Mouse (Mus musculus): ENCODE results near the gene Acad8.

Acad8 gene

DNA sequence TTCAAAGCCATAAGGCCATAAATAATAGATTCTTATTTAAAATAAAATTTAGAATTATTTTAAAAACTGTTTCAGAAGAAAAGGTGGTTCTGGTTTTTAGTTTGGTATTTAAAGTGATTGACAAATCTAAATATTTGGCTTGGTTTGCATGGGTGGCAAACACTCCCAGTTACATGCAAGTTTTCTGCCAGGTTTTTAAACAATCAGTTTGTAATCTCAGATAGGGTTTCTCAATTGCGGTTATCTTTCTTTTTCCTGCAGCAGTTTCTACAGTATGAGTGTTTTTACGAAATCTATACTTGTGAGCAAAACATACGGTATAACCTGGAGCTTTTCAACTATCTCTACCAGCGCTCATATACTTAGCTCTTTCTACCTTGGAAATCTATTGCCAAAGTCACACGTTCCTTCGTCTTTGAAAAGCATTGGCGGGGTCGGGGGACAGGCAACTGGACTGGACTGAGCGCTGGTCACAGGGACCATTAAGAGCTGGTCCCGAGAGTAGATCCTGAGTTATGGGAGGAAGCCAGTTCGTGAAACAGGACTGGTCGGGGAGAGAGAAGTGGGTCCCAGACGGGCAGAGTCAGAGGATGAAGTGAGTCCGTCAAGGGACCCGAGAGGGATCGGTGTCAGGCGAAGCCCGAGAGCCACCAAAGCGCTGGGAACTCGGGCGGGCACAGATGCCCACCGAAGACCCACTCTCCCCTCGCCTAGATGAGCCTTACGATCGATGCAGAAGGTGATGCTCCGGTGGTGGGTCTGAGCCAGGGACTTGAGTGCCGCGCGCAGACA, 501 bp downstream of the Acad8 start:
- Histone ChIP-seq H3K27me3 (ENCODE audit: control insufficient read depth, insufficient read depth, low read length, poor library complexity, severe bottlenecking) (no peaks in the 10 kb centered on the region), H3K36me3 (ENCODE audit: control insufficient read depth, insufficient read depth, low read length, poor library complexity, severe bottlenecking) (no peaks in the 10 kb centered on the region)
- DNase-seq (ENCODE audit: low read depth, low spot score): no peak

DNA sequence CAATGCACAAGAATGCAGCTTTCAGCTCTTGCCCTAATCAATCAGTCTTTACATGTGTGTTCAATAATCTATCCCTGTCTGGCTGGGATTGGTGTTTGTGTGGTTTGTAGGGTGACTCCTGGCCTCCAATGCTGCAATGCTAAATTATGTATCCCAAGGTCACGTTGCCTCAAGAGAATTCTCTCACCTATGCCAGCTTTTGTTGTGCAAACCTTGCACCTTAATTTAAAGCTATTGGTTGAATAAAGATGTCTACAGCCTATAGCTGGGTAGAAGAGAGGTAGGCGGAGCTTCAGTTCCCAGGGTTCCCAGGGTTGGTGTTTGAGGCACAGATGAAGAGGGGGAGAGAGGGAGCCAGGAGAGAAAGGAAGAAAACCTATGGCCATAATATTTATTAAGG, 1.9 kb downstream of the Acad8 start:
- no peaks in the 10 kb centered on the region for H3K27me3 ChIP-seq (ENCODE audit: control insufficient read depth, insufficient read depth, low read length, poor library complexity, severe bottlenecking)
- H3K36me3 ChIP-seq (ENCODE audit: control insufficient read depth, insufficient read depth, low read length, poor library complexity, severe bottlenecking): no peaks in the 10 kb centered on the region

DNA sequence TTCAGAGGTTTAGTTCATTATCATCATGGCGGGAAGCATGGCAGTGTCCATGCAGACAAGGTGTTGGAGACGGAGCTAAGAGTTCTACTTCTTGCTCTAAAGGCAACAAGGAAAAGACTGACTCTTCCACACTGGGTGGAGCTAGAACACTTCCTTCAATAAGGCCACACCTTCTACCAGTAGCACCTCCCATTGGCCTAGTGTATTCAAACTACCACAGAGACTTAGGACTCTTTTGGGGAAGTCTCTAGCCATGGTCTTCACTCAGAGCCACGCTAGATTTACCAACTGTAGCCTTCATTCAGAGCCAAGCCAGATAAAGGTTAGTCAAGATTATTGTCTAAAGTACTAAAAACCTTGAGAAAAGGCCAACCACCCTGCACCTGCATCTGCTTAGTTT, 2.3 kb downstream of the Acad8 start:
- Histone ChIP-seq H3K36me3 (ENCODE audit: control insufficient read depth, insufficient read depth, low read length, poor library complexity, severe bottlenecking) (no peaks in the 10 kb centered on the region), H3K27me3 (ENCODE audit: control insufficient read depth, insufficient read depth, low read length, poor library complexity, severe bottlenecking) (no peaks in the 10 kb centered on the region)
- peak; percentile 36 for DNase-seq (ENCODE audit: low read depth, low spot score)

More for the DNA sequence above, 1.9 kb downstream of the Acad8 start:
- DNase-seq (ENCODE audit: low read depth, low spot score): no peak

DNA sequence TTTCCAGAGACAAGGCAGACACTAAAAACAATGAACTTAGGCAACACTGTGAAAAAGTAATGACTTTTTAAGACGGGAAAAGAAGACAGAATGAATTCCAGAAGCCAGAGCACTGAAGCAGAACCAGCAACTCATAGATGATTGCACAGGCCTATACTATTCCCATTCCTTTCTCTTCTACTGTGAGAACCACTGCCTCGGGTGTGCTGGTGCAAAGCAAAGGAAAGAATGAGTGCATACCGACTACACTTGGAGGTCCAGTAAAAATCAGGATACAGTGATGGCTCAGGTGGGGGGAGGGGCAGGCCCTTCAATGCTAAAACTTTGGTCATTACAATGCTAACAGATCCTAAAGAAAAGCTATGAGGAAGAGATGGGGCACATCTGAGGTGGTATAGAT, 5.5 kb downstream of the Acad8 start:
- no peaks in the 10 kb centered on the region for H3K27me3 ChIP-seq (ENCODE audit: control insufficient read depth, insufficient read depth, low read length, poor library complexity, severe bottlenecking)
- DNase-seq (ENCODE audit: low read depth, low spot score): no peak
- H3K36me3 ChIP-seq (ENCODE audit: control insufficient read depth, insufficient read depth, low read length, poor library complexity, severe bottlenecking): no peaks in the 10 kb centered on the region

DNA sequence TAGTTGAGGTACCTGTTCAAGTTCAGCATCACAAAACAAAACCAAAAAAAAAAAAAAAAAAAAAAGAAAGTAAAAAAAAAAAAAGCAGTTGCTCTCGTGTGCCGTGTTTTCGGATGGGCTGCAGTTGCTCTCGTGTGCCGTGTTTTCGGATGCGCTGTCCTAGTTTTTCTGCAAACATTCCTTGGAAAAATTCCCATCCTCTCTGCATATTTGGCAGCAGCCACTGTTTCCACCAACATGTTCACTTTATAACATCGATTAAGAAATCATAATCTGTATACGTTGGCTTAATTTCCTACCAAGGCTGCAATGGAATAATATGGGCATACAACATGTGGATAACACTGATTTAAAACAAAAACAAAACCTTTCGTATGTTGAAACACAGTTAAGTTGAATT, 6.2 kb downstream of the Acad8 start:
- no peak for DNase-seq (ENCODE audit: low read depth, low spot score)
- no peaks in the 10 kb centered on the region for H3K27me3 ChIP-seq (ENCODE audit: control insufficient read depth, insufficient read depth, low read length, poor library complexity, severe bottlenecking)
- no peaks in the 10 kb centered on the region for H3K36me3 ChIP-seq (ENCODE audit: control insufficient read depth, insufficient read depth, low read length, poor library complexity, severe bottlenecking)

DNA sequence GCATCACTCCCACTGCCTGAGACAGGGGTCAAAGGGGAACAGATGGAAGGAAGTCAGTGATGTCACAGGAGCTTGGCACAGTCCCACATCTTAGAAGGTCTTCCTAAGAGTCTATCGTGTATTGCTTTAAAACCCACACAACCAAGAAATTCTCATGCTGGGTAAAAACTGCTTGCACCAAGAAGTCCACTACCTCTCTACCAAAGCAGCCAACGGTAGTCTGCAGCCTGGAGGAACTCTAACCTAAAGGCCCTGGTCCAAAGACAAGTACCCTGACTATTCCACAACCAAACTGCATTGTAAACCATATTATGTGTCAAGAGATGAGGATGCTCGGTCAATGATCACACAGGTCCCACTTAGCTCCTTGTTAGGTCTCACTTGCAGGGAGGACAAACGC, 9.2 kb downstream of the Acad8 start:
- Histone ChIP-seq H3K36me3 (ENCODE audit: control insufficient read depth, insufficient read depth, low read length, poor library complexity, severe bottlenecking) (no peaks in the 10 kb centered on the region), H3K27me3 (ENCODE audit: control insufficient read depth, insufficient read depth, low read length, poor library complexity, severe bottlenecking) (no peaks in the 10 kb centered on the region)
- no peak for DNase-seq (ENCODE audit: low read depth, low spot score)

DNA sequence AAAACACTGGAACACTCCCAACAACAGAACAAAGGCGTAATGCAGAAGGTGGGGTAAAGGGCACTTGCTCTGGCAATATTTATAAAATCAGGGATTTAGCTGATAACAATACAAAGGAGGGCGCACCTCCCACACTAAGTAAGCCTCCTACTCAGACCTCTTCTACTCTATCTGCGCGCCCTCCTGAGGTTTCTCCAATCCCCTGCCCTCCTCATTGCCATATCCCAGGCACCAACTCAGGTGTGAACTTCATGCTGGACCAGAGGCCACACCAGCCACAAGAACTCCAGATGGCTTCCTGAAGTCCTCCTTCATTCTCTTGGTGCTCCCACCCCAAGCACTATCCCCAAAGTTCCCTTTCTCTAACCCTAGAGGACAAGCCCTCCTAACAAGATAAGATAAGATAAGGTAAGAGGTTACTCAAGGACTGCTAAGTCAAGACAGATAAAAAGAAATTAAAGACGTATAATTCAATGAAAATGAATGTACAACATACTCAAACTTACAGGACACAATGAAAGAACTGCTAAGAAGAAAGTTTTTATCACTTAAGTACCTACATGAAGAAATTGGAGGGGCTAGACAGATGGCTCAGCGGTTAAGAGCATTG, 13.6 kb downstream of the Acad8 start:
- DNase-seq (ENCODE audit: low read depth, low spot score): no peak
- H3K27me3 ChIP-seq (ENCODE audit: control insufficient read depth, insufficient read depth, low read length, poor library complexity, severe bottlenecking): no peaks in the 10 kb centered on the region; the same call in 1 of the 2 replicates
- no peaks in the 10 kb centered on the region for H3K36me3 ChIP-seq (ENCODE audit: control insufficient read depth, insufficient read depth, low read length, poor library complexity, severe bottlenecking)

DNA sequence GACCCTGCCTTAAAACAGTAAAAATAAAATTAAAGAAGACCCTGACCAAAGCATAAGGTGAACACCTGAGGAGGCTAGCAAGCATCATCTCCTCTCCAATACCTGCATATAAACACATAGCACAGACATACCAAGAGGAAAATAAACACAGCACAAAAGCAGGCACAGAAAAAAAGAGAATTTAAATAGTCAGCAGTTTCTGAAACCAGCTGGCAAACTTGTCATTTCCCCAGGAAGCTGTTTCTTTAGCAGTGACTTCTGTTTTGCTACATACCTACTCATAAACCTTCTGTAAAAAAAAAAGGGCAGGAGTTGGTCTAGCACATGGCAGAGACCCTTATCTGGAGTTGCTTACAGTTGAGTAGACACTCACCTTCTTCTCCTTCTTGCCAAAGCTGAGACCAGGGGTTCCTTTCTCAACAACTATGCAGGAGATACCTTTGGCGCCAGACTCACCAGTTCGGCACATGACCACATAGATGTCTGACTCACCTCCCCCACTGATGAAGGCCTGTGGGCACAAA, 14.2 kb downstream of the Acad8 start:
- DNase-seq (ENCODE audit: low read depth, low spot score): no peak
- Histone ChIP-seq H3K27me3 (ENCODE audit: control insufficient read depth, insufficient read depth, low read length, poor library complexity, severe bottlenecking) (no peaks in the 10 kb centered on the region; the same call in 1 of the 2 replicates), H3K36me3 (ENCODE audit: control insufficient read depth, insufficient read depth, low read length, poor library complexity, severe bottlenecking) (no peaks in the 10 kb centered on the region)

DNA sequence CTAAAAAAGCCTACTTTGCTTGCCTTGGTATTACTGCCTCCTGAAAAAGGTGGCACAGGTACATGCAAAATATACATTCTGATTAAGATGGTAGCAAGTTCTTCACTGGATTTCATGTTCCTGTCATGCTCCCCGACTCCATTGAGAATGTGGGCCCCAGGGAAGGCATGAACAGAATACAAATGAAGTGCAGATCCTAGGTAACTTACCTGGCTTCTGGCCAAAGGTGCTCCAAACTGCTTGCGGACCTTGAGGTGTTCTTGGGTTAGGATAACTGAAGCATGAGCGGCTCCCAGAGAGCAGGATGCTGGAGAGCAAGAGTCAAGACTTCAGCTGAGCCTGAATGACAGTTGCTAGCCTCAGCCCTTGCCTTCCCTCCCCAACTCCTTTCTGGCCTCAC, 20.6 kb downstream of the Acad8 start:
- H3K36me3 ChIP-seq (ENCODE audit: control insufficient read depth, insufficient read depth, low read length, poor library complexity, severe bottlenecking): no peaks in the 10 kb centered on the region
- H3K27me3 ChIP-seq (ENCODE audit: control insufficient read depth, insufficient read depth, low read length, poor library complexity, severe bottlenecking): no peaks in the 10 kb centered on the region
- no peak for DNase-seq (ENCODE audit: low read depth, low spot score)

DNA sequence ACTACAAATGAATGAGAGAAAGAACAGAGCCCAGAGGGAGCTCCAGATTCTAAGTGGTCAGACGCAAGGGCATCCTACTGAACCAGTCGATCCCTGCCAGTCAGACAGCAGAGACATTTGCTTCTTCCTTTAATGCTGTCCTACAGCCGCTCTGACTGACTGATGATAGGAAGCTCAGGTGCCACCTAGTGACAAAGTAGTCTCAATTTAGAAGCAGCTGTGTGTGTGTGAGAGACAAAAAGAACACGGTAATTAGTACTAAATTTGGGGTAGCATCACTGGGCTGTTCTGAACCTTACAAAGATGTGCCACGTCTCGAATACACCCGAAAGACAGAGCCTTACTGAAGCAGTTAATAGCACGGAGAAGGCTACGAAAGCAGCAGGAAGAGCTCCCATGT, 21.6 kb downstream of the Acad8 start:
- Histone ChIP-seq H3K27me3 (ENCODE audit: control insufficient read depth, insufficient read depth, low read length, poor library complexity, severe bottlenecking) (no peaks in the 10 kb centered on the region), H3K36me3 (ENCODE audit: control insufficient read depth, insufficient read depth, low read length, poor library complexity, severe bottlenecking) (no peaks in the 10 kb centered on the region)
- DNase-seq (ENCODE audit: low read depth, low spot score): no peak

DNA sequence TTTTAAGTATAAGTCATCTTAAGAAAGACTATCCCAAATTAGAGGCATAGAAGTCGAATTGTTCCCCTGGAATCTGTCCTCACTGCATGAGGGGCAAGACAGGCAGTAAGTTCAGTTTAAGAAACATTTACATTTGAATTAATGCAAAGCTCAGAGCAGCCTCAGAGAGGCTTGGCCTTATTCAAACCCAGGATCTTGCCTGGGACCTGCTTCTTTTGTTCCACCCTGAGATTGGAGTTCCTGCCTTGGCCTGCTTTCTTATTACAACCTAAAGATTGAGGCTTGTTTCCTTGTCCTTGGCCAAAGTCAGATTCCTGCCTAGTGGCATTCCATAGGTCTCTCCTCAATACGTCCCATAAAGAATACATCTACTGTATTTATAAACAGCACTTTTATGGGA, 51.6 kb downstream of the Acad8 start:
- Histone ChIP-seq H3K27me3 (ENCODE audit: control insufficient read depth, insufficient read depth, low read length, poor library complexity, severe bottlenecking) (no peaks in the 10 kb centered on the region), H3K36me3 (ENCODE audit: control insufficient read depth, insufficient read depth, low read length, poor library complexity, severe bottlenecking) (no peaks in the 10 kb centered on the region)
- no peak for DNase-seq (ENCODE audit: low read depth, low spot score)

DNA sequence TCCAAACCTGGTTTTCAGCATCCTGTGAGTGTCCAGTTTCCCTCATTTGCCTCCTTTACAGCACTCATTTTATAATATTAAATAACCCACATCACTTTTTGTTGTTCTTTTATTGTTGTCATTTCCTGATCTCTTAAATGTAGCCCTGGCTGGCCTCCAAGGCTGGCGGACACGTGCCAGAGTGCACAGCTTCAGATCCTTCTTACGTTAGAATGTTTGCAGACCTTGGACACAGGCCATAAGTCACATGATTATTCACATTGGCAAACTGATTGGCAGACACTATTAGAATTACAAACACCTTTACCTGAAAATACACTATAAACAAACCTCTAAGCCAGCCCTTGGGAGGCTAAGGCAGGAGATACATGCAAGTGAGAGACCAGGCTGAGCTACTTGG, 75.2 kb downstream of the Acad8 start:
- no peaks in the 10 kb centered on the region for H3K36me3 ChIP-seq (ENCODE audit: control insufficient read depth, insufficient read depth, low read length, poor library complexity, severe bottlenecking)
- H3K27me3 ChIP-seq (ENCODE audit: control insufficient read depth, insufficient read depth, low read length, poor library complexity, severe bottlenecking): no peaks in the 10 kb centered on the region
- no peak for DNase-seq (ENCODE audit: low read depth, low spot score)
